Mouse (Mus musculus) kidney, adult 2 months (tissue): Measurements from ENCODE around the gene Cebpe.

Source experiments
- CTCF ChIP-seq: fragments of 200-500 bp; conservative IDR thresholded peaks from 2 replicates; pipeline ENCODE4 v1.5.1; 2011; ENCODE audit warnings: low read depth, mild to moderate bottlenecking, control low read depth, low read length, moderate library complexity, mixed read lengths; ENCODE audit not compliant: insufficient read depth, insufficient read length
- POLR2A ChIP-seq: fragments of 200-500 bp; IDR thresholded peaks from one replicate; pipeline ENCODE4 v1.6.1; 2011; ENCODE audit warnings: low read depth, low read length, control low read depth

DNA sequence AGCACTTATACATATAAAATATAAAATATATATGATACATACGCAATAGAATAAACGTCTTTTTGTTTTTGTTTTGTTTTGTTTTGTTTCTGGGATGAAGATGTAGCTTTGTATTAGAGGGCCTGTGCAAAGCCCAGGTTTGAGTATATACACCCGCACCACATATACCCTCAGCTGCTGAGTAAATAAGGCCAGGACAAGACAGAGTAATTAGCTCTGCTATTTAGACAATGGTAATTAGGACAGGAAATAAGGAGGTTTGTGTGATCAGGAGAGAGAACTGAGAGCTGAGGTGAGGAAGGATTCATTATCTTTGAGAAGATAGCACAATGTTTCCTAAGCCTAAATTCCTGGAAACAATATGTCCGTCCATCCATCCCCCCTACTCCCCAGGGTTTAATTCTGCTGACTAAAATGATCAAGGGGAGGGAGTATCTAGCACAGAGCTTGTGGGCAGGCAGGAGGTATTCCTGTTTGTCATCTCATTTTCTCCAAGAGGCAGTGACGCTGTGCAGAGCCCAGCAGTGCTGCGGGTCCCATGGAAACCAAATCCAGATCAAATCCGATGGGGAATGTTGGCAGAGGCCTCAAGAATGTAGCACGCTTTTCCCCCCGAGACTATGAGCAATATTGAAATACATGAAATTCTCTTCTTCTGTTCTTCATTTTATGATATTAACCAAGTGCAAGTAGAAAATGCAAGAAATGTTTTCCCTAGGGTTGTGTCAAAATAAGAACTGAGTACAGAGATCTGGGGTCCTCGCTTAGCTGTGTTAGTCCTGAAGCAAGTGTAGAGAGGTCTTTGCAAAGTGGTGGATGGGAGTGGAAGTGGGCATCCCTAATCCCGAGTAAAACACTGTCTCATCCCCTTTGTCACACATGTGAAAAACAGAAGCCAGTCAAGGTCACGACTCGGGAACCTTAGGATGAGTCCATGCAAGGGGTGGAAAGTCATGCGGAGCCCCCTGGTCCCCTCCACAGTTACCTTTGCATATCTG lies 24.9 kb upstream of the Cebpe start:
- TF ChIP-seq POLR2A (no peak), CTCF (no peak)
